Mouse (Mus musculus): Measurements from ENCODE around the gene Gm13276. TPM values are rescaled to one million over a fixed set of nuclear protein-coding genes. Genes with fewer than 3 reads are reported as not detected.
"Not testable (repeated sequence)": the region's sequence is repeated elsewhere in the genome, so short reads cannot be mapped to it uniquely, and the experiment has no call there.

The Gm13276 gene
- total RNA-seq (2021), result not detected

DNA sequence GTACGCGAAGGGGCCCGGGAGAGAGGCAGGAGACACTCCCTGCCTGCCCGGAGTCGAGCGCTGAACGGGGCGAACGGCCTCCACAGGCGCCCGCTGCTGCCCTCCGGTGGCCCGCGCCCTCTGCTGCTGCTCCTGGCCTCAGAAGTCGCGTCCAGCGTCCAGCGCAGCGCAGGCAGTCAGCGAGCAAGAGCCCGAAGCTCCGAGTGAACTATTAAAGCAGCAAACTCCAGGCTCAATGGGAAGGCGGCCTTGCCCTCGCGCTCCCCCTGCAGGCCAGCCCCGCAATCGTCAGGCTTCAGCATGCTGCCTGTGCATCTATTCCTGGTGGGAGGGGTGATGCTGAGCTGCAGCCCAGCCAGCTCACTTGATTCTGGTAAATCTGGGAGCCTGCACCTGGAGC lies at the start of gene Gm13276:
TSS of gene Gm13276 (plus strand) at position 301 of the 400 bp plus-strand sequence.
- DNase-seq; intact Hi-C loops (cut with DNase I): not testable (repeated sequence)

DNA sequence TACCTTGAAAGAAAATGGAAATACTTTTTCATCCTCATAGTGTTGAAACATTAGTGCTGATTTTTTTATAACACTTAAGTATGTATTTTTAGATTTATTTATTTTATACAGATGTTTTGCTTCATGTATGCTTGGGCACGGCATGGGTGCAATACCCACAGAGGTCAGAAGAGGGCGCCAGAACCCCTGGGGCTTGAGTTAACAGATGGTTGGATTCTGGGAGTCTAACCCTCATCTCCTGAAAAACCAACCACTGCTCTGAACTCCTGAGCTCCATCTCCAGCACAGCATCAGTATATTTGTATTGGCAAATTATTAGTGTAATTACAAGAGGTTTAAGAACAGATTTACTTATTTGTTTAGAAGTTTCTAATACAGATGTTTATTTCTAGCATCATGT lies 47.0 kb upstream of the Gm13276 start:
- DNase-seq, result peak; percentile 62
- intact Hi-C loops (cut with DNase I), result no loop called here

DNA sequence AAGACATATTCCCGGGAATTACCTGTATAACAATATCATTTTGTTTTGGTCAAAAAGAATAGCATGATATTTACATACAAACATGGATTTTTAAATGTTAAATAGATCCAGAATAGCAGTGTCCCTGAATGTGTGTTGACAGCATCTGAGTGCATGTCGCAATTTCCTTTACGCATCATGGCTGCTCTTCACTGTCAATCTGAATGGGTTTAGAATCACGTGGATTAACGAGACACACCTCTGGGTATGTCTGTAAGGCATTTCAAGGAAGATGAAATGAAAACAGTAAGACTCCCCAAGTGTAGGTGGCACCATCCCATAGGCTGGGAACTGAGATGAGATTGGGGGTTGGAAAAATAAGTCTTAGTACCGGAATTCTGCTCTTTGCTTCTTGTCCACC lies 46.5 kb upstream of the Gm13276 start:
- intact Hi-C loops (cut with DNase I), result no loop called here
- no peak for DNase-seq

DNA sequence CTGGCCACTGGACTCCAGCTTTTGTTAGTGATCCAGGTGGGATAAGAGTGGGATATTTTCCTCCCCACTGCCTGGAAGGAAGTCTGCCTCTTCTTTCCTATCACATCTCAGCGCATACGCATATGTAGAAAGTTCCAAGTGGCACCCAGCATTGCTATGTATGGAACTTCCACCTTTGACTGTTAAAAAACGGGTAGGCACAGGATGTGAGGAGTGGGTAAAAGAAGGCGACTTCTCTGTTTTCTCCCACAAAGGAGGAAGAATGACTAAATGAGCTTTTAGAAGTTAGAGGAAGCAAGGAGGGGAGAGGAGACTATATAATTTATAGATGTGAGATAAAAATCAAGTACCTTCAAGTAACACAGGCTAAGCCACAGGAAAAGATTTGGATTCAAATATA lies 44.1 kb upstream of the Gm13276 start:
- no peak for DNase-seq
- intact Hi-C loops (cut with DNase I), result no loop called here

DNA sequence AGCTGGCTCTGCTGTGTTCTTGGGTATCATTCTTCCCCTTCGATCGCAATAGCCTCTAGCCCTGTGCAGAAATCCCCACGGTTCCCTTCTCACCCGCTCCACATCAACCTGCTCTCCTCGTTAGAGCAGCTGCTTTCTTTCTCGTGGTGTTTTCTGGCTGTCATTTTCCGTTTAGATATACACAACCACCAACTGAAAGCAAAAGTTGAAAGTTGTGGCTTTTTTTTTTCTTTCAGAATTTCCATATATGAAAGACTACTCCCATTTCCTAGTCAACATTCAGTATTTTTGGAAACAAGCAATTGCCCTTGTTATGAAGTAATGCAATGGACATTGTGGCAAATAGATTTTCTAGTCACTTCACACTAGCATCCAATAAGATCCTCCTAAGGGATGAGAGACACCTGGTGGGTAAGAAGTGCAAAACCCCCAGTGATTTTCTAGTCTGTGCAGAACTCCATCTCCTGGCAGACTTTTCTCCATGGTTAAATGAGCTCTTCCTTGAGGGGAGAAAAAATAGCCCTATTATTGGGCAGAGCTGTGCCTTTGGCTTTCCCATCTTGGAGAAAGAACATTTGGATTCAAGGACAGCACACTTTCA lies 42.6 kb upstream of the Gm13276 start:
- intact Hi-C loops (cut with DNase I), result no loop called here
- DNase-seq, result no peak

DNA sequence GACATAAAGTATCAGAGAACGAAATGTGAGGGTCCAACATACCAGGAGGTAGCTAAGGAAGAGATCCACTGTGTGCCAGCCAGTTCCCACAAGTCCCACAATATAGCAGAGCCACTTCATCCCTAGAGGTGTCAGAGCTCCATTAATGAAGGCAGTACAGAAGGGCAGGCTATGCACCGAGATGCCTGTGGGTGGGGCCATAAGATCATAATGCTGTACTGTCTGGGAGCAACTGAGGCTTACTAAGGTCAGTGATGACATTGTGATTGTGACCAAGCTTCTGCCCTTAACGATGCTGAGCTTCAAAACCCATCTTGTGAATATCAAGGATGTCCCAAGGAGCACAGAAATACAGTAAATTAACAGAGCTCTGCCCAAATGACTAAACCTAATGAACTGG lies 41.3 kb upstream of the Gm13276 start:
- intact Hi-C loops (cut with DNase I), result no loop called here
- no peak for DNase-seq

DNA sequence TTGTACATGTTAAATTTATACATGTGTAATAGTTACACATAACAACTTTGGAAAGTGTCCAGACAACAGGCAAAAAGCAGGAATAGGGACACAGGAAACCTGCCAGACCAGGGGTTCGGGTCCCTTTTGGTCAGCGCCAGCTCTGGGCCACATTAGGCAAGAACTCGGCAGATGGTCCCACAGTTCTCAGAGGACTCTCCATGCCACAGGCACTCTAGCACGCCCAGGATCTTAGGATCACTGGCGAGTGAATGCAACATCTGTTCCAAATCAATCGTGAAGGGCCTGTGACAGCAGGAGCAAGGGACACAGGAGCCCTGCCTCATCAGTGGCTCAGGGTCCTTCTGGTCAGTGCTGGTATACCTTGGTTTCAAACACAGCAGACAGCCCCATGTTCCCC lies 35.6 kb upstream of the Gm13276 start:
- intact Hi-C loops (cut with DNase I), result no loop called here

DNA sequence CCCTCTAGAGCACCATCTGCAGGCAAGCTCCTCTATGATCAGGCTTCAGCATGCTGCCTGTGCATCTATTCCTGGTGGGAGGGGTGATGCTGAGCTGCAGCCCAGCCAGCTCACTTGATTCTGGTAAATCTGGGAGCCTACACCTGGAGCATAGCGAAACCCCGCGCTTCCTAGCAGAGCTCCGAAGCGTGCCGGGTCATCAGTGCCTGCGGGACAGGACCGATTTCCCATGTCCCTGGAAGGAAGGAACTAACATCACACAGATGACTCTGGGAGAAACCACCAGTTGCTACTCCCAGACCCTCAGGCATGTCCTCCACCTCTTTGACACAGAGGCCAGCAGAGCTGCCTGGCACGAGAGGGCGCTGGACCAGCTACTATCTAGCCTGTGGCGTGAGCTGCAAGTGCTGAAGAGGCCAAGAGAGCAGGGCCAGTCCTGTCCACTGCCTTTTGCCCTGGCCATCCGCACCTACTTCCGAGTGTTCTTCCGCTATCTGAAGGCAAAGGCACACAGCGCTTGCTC lies 30.6 kb upstream of the Gm13276 start, which contains the start of gene Gm13271:
TSS of gene Gm13271 (plus strand) at position 51 of the 523 bp plus-strand sequence.
- intact Hi-C loops (cut with DNase I), result not testable (repeated sequence)
- DNase-seq, result peak; percentile 45

More for the DNA sequence above, 35.6 kb upstream of the Gm13276 start:
- no peak for DNase-seq

DNA sequence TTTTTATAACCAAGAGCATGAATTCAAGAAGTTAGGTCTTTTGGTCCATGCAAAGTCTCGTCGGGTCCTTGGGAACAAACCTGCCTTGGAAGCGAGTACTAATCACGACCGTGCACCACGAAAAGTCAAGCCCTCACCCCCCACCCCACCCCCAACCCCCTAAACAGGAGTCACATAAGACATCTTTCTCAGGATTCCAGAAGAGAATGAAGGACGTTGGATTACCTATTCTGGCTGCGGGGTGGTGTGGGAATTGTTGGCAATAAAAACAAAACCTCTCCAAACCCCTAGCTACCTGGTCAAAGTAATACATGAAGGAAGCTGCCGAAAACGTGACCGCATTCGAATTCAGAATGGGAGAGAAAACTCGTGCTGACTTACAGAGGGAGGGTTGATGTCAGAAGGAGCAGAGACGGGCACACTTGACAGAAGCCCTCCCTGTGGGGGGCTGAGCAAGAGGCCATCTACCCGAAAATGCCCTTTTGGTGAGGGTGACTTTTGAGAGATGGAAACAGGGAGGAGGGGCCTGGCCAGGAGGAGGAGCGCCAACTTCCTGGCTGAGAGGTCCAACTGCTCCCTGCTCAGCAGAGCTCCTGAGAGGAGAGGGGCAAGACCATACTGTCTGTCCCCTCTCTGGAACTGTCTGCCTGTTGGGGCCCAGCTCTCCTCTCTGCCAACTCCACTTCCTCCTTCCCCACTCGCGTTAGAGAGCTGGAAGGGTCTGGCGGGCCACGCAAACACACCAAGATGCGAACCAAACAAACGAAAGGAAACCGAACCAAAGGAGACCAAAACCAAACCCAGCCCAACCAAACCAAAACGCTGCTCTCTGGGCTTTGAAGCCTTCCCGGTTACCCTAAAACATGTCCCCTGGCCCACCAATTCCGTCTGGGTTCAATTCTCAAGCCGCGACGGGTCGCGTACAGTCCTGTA lies 28.7 kb upstream of the Gm13276 start:
- intact Hi-C loops (cut with DNase I); DNase-seq: not testable (repeated sequence)

DNA sequence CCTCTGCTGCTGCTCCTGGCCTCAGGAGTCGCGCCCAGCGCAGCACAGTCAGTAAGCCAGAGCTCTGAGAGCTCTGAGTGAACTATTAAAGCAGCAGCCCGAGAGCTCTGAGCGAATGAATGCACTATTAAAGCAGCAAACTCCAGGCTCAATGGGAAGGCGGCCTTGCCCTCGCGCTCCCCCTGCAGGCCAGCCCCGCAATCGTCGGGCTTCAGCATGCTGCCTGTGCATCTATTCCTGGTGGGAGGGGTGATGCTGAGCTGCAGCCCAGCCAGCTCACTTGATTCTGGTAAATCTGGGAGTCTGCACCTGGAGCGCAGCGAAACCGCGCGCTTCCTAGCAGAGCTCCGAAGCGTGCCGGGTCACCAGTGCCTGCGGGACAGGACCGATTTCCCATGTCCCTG lies 27.9 kb upstream of the Gm13276 start:
- intact Hi-C loops (cut with DNase I), result not testable (repeated sequence)
- DNase-seq, result peak; percentile 82

DNA sequence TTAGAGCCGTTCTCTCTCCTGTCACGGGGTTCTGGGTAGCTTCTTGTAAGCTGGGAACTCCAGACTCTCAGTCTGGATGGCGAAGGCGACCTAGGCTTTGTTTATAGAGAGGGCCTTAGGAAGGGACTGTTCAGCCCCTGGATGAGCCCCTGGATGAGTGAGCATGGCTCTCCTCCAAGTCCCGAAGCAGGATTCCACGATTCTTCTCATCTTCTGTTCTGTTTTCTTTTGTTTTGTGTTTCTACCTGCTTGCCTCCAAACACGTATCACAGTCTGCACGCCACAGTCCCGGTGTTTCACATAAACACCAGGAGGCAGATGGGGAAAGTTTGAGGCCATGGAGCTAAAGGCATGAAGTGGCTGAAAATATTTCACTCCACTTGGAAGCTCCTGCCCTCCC lies 26.8 kb upstream of the Gm13276 start:
- intact Hi-C loops (cut with DNase I); DNase-seq: not testable (repeated sequence)

DNA sequence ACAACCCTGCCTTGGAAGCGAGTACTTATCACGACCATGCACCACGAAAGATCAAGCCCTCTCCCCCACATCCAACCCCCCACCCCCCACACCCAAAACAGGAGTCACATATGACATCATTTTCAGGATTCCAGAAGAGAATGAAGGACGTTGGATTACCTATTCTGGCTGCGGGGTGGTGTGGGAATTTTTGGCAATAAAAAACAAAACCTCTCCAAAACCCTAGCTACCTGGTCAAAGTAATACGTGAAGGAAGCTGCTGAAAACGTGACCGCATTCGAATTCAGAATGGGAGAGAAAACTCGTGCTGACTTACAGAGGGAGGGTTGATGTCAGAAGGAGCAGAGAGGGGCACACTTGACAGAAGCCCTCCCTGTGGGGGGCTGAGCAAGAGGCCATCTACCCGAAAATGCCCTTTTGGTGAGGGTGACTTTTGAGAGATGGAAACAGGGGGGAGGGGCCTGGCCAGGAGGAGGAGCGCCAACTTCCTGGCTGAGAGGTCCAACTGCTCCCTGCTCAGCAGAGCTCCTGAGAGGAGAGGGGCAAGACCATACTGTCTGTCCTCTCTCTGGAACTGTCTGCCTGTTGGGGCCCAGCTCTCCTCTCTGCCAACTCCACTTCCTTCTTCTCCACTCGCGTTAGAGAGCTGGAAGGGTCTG lies 25.8 kb upstream of the Gm13276 start, which contains the start of gene Gm13283:
TSS of gene Gm13283 (plus strand) at position 510 of the 659 bp plus-strand sequence.
- DNase-seq; intact Hi-C loops (cut with DNase I): not testable (repeated sequence)

DNA sequence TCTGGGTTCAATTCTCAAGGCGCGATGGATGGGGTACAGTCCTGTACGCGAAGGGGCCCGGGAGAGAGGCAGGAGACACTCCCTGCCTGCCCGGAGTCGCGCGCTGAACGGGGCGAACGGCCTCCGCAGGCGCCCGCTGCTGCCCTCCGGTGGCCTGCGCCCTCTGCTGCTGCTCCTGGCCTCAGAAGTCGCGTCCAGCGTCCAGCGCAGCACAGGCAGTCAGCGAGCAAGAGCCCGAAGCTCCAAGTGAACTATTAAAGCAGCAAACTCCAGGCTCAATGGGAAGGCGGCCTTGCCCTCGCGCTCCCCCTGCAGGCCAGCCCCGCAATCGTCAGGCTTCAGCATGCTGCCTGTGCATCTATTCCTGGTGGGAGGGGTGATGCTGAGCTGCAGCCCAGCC lies 25.1 kb upstream of the Gm13276 start:
- peak; percentile 68 for DNase-seq
- intact Hi-C loops (cut with DNase I), result not testable (repeated sequence)

DNA sequence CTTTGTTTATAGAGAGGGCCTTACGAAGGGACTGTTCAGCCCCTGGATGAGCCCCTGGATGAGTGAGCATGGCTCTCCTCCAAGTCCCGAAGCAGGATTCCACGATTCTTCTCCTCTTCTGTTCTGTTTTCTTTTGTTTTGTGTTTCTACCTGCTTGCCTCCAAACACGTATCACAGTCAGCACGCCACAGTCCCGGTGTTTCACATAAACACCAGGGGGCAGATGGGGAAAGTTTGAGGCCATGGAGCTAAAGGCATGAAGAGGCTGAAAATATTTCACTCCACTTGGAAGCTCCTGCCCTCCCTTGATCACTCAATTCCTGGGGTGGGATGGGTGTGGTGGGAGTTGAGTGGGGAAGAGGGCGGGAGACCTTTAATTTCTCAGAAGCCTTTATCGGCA lies 23.7 kb upstream of the Gm13276 start:
- intact Hi-C loops (cut with DNase I), result not testable (repeated sequence)
- peak; percentile 61 for DNase-seq

DNA sequence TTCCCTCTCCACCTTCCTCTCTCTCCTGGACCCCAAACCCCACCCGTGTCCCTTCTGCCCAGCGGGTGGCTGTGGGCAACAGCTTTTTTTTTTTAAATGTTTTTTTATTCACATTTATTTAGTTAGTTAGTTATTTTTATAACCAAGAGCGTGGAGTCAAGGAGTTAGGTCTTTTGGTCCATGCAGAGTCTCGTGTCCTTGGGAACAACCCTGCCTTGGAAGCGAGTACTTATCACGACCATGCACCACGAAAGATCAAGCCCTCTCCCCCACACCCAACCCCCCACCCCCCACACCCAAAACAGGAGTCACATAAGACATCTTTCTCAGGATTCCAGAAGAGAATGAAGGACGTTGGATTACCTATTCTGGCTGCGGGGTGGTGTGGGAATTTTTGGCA lies 23.2 kb upstream of the Gm13276 start:
- DNase-seq; intact Hi-C loops (cut with DNase I): not testable (repeated sequence)

DNA sequence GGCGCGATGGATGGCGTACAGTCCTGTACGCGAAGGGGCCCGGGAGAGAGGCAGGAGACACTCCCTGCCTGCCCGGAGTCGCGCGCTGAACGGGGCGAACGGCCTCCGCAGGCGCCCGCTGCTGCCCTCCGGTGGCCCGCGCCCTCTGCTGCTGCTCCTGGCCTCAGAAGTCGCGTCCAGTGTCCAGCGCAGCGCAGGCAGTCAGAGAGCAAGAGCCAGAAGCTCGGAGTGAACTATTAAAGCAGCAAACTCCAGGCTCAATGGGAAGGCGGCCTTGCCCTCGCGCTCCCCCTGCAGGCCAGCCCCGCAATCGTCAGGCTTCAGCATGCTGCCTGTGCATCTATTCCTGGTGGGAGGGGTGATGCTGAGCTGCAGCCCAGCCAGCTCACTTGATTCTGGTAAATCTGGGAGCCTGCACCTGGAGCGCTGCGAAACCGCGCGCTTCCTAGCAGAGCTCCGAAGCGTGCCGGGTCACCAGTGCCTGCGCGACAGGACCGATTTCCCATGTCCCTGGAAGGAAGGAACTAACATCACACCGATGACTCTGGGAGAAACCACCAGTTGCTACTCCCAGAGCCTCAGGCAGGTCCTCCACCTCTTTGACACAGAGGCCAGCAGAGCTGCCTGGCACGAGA lies 22.0 kb upstream of the Gm13276 start:
- peak; percentile 29 for DNase-seq
- intact Hi-C loops (cut with DNase I), result not testable (repeated sequence)

DNA sequence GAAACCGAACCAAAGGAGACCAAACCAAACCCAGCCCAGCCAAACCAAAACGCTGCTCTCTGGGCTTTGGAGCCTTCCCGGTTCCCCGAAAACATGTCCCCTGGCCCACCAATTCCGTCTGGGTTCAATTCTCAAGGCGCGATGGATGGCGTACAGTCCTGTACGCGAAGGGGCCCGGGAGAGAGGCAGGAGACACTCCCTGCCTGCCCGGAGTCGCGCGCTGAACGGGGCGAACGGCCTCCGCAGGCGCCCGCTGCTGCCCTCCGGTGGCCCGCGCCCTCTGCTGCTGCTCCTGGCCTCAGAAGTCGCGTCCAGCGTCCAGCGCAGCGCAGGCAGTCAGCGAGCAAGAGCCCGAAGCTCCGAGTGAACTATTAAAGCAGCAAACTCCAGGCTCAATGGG lies 12.0 kb upstream of the Gm13276 start, which contains the start of gene Gm13290:
TSS of gene Gm13290 (plus strand) at position 301 of the 400 bp plus-strand sequence.
- DNase-seq; intact Hi-C loops (cut with DNase I): not testable (repeated sequence)

DNA sequence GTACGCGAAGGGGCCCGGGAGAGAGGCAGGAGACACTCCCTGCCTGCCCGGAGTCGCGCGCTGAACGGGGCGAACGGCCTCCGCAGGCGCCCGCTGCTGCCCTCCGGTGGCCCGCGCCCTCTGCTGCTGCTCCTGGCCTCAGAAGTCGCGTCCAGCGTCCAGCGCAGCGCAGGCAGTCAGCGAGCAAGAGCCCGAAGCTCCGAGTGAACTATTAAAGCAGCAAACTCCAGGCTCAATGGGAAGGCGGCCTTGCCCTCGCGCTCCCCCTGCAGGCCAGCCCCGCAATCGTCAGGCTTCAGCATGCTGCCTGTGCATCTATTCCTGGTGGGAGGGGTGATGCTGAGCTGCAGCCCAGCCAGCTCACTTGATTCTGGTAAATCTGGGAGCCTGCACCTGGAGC lies 8.9 kb upstream of the Gm13276 start, which contains the start of gene Gm13289:
TSS of gene Gm13289 (plus strand) at position 301 of the 400 bp plus-strand sequence.
- DNase-seq; intact Hi-C loops (cut with DNase I): not testable (repeated sequence)

DNA sequence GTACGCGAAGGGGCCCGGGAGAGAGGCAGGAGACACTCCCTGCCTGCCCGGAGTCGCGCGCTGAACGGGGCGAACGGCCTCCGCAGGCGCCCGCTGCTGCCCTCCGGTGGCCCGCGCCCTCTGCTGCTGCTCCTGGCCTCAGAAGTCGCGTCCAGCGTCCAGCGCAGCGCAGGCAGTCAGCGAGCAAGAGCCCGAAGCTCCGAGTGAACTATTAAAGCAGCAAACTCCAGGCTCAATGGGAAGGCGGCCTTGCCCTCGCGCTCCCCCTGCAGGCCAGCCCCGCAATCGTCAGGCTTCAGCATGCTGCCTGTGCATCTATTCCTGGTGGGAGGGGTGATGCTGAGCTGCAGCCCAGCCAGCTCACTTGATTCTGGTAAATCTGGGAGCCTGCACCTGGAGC lies 6.0 kb upstream of the Gm13276 start, which contains the start of gene Gm13272:
TSS of gene Gm13272 (plus strand) at position 301 of the 400 bp plus-strand sequence.
- intact Hi-C loops (cut with DNase I); DNase-seq: not testable (repeated sequence)

DNA sequence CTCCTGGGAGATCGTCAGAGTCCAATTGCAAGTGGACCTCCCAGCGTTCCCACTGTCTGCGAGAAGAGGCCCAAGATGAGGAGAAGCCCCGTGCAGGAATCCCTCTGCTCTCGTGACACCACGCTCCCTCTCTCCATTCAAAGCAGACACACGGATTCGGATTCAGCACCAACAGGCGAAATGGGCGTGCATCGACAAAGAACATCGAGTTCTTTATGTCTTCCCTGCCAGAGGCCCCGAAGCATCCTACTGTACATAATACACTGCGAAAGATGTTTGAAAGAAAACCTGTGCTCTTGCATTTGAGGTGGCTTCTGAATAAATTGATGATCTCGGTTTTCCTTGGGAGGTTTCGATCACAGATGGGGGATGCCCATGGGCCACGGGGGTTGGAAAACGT lies 5.2 kb upstream of the Gm13276 start:
- intact Hi-C loops (cut with DNase I); DNase-seq: not testable (repeated sequence)
